Mouse (Mus musculus): ENCODE measurements at regions not wholly inside any gene's neighbourhood (a gene's known extent, or its start where the extent isn't known, plus 50 kb on each side); places are given as distances from the start of the nearest gene placed in this dataset.

GRCm38 (mm10) chr3:143947938-143948267 is 257.1 kb downstream of the Lmo4 start:
- no peaks in the 10 kb centered on the region for H3K4me1 ChIP-seq (replicated peaks; ENCODE audit: control insufficient read depth in 2 of 2, insufficient read depth in 2 of 2, low read length in 1 of 2)
- DNase-seq (ENCODE audit: low read depth in 3 of 3, low spot score in 3 of 3) (no peak), ATAC-seq (ENCODE audit: insufficient read depth) (no peak)
- 51% methylated on average over 3 of the region's 3 CpGs for WGBS (ENCODE audit: insufficient replicate concordance)
- H3K27me3 ChIP-seq (ENCODE audit: control insufficient read depth, insufficient read depth, low read length): no peaks in the 10 kb centered on the region
- no peaks in the 10 kb centered on the region for H3K9me3 ChIP-seq (ENCODE audit: control insufficient read depth, low read length)
- TF ChIP-seq CTCF (IDR thresholded peaks at IDR 0.05; ENCODE audit: low read depth): no peak
- H3K36me3 ChIP-seq (replicated peaks; ENCODE audit: control insufficient read depth, insufficient read depth, low read depth): no peaks in the 10 kb centered on the region
- H3K4me2 ChIP-seq (ENCODE audit: low read depth): no peak overlapping the region
- H3K4me3 ChIP-seq (ENCODE audit: insufficient read depth in 1 of 2, low read depth in 2 of 2, low read length in 2 of 2): no peak overlapping the region
- no peak overlapping the region for H3K27ac ChIP-seq
- H3K9ac ChIP-seq (replicated peaks): no peak overlapping the region

GRCm38 (mm10) chr3:143947079-143947937 is 257.7 kb downstream of the Lmo4 start:
- DNase-seq (ENCODE audit: low read depth in 3 of 3, low spot score in 3 of 3) (no peak), ATAC-seq (ENCODE audit: insufficient read depth) (no peak)
- Histone ChIP-seq H3K36me3 (replicated peaks; ENCODE audit: control insufficient read depth, insufficient read depth, low read depth) (no peaks in the 10 kb centered on the region), H3K4me1 (replicated peaks; ENCODE audit: control insufficient read depth in 2 of 2, insufficient read depth in 2 of 2, low read length in 1 of 2) (no peaks in the 10 kb centered on the region), H3K9ac (replicated peaks) (no peak overlapping the region), H3K4me3 (ENCODE audit: insufficient read depth in 1 of 2, low read depth in 2 of 2, low read length in 2 of 2) (no peak overlapping the region), H3K27me3 (ENCODE audit: control insufficient read depth, insufficient read depth, low read length) (no peaks in the 10 kb centered on the region), H3K9me3 (ENCODE audit: control insufficient read depth, low read length) (no peaks in the 10 kb centered on the region), H3K4me2 (ENCODE audit: low read depth) (no peak overlapping the region), H3K27ac (no peak overlapping the region)
- TF ChIP-seq CTCF (IDR thresholded peaks at IDR 0.05; ENCODE audit: low read depth): no peak
- TF ChIP-seq EP300 (IDR thresholded peaks at IDR 0.05; ENCODE audit: low read depth): no peak
- 50% methylated on average over 11 of the region's 11 CpGs for WGBS (ENCODE audit: insufficient replicate concordance)

- ATAC-seq (ENCODE audit: insufficient read depth): no peak
- 62% methylated on average over 3 of the region's 3 CpGs for WGBS (ENCODE audit: insufficient replicate concordance)
Measured at GRCm38 (mm10) chr3:143939068-143939709, 265.8 kb downstream of the Lmo4 start.

GRCm38 (mm10) chr3:143925322-143925721 is 279.7 kb downstream of the Lmo4 start:
- no peak overlapping the region for H3K4me3 ChIP-seq (ENCODE audit: insufficient read depth in 1 of 2, low read depth in 2 of 2, low read length in 2 of 2)

More at GRCm38 (mm10) chr3:143939068-143939709, 265.8 kb downstream of the Lmo4 start:
- Histone ChIP-seq H3K4me3 (ENCODE audit: insufficient read depth in 1 of 2, low read depth in 2 of 2, low read length in 2 of 2) (no peak overlapping the region), H3K9ac (replicated peaks) (no peak overlapping the region), H3K27me3 (ENCODE audit: control insufficient read depth, insufficient read depth, low read length) (no peaks in the 10 kb centered on the region), H3K9me3 (ENCODE audit: control insufficient read depth, low read length) (no peaks in the 10 kb centered on the region), H3K36me3 (replicated peaks; ENCODE audit: control insufficient read depth, insufficient read depth, low read depth) (no peaks in the 10 kb centered on the region), H3K27ac (no peak overlapping the region), H3K4me1 (replicated peaks; ENCODE audit: control insufficient read depth in 2 of 2, insufficient read depth in 2 of 2, low read length in 1 of 2) (no peaks in the 10 kb centered on the region), H3K4me2 (ENCODE audit: low read depth) (no peak overlapping the region)
- no peak for DNase-seq (ENCODE audit: low read depth in 3 of 3, low spot score in 3 of 3)
- no peak for TF ChIP-seq EP300 (IDR thresholded peaks at IDR 0.05; ENCODE audit: low read depth)
- TF ChIP-seq CTCF (IDR thresholded peaks at IDR 0.05; ENCODE audit: low read depth): no peak

GRCm38 (mm10) chr3:143919744-143920143 is 285.3 kb downstream of the Lmo4 start:
- Histone ChIP-seq H3K4me3 (ENCODE audit: insufficient read depth in 1 of 2, low read depth in 2 of 2, low read length in 2 of 2) (no peak overlapping the region), H3K36me3 (replicated peaks; ENCODE audit: control insufficient read depth, insufficient read depth, low read depth) (no peaks in the 10 kb centered on the region), H3K9ac (replicated peaks) (no peak overlapping the region), H3K4me1 (replicated peaks; ENCODE audit: control insufficient read depth in 2 of 2, insufficient read depth in 2 of 2, low read length in 1 of 2) (0 out of 4 replicates have a peak, but pooled peaks cover 0 to 1% of the 10 kb centered on the region in 2 experiments), H3K9me3 (ENCODE audit: control insufficient read depth, low read length) (no peaks in the 10 kb centered on the region), H3K27ac (no peak overlapping the region), H3K4me2 (ENCODE audit: low read depth) (no peak overlapping the region), H3K27me3 (ENCODE audit: control insufficient read depth, insufficient read depth, low read length) (no peaks in the 10 kb centered on the region)
- TF ChIP-seq EP300 (IDR thresholded peaks at IDR 0.05; ENCODE audit: low read depth): no peak
- TF ChIP-seq CTCF (IDR thresholded peaks at IDR 0.05; ENCODE audit: low read depth): no peak
- WGBS (ENCODE audit: insufficient replicate concordance): 56% methylated on average over 1 of the region's 1 CpGs
- ATAC-seq (ENCODE audit: insufficient read depth) (no peak), DNase-seq (ENCODE audit: low read depth in 3 of 3, low spot score in 3 of 3) (no peak)

More at GRCm38 (mm10) chr3:143925322-143925721, 279.7 kb downstream of the Lmo4 start:
- no peak overlapping the region for H3K9ac ChIP-seq (replicated peaks)
- H3K27ac ChIP-seq: no peak overlapping the region
- no peak for DNase-seq (ENCODE audit: low read depth in 3 of 3, low spot score in 3 of 3)
- peak; percentile 36 for TF ChIP-seq CTCF (IDR thresholded peaks at IDR 0.05; ENCODE audit: low read depth)
- no peak for TF ChIP-seq EP300 (IDR thresholded peaks at IDR 0.05; ENCODE audit: low read depth)
- WGBS (ENCODE audit: insufficient replicate concordance): 31% methylated on average over 6 of the region's 6 CpGs
- no peak for ATAC-seq (ENCODE audit: insufficient read depth)
- H3K4me2 ChIP-seq (ENCODE audit: low read depth): no peak overlapping the region
- H3K27me3 ChIP-seq (ENCODE audit: control insufficient read depth, insufficient read depth, low read length): no peaks in the 10 kb centered on the region
- H3K9me3 ChIP-seq (ENCODE audit: control insufficient read depth, low read length): no peaks in the 10 kb centered on the region
- H3K4me1 ChIP-seq (replicated peaks; ENCODE audit: control insufficient read depth in 2 of 2, insufficient read depth in 2 of 2, low read length in 1 of 2): no peaks in the 10 kb centered on the region
- no peaks in the 10 kb centered on the region for H3K36me3 ChIP-seq (replicated peaks; ENCODE audit: control insufficient read depth, insufficient read depth, low read depth)
